Mouse (Mus musculus) cerebellum, adult 9-10 months (tissue): Measurements from ENCODE around the gene Ltbr.
"Not testable (repeated sequence)": the region's sequence is repeated elsewhere in the genome, so short reads cannot be mapped to it uniquely, and the experiment has no call there.

Experiments used
- DNase-seq: peaks from one replicate; pipeline ENCODE4 v3.0.0; 2022

The Ltbr gene

GRCm38 (mm10) chr6:125308921-125309320 lies 4.8 kb downstream of the Ltbr start:
- no peak for DNase-seq

DNA sequence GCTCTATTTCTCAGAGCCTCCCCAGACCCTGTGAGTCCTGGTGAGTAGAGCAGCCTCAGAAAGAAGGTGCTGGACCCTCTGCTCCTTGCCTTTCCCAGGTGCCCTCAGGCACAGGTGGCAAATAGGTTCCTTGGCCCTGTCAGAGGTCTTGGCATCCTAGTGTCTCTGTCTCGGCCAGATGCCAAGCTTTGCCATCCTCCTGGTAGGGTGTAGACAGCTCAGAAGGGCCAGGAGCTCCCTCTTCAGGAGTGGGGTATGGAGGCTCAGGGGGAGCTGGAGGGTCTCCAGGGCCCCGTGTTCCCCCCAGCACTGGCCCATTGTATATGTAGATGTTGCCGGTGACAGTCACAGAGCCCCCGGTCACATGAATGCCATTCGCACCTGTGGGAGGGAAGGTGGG lies 6.6 kb downstream of the Ltbr start:
- DNase-seq, result no peak

- DNase-seq, result no peak
Observed at GRCm38 (mm10) chr6:125305465-125305864, 8.2 kb downstream of the Ltbr start.

- DNase-seq, result not testable (repeated sequence)
Observed at GRCm38 (mm10) chr6:125304408-125304807, 9.3 kb downstream of the Ltbr start.

- DNase-seq, result no peak
Observed at GRCm38 (mm10) chr6:125303242-125303641, 10.4 kb downstream of the Ltbr start.

- DNase-seq, result no peak
Observed at GRCm38 (mm10) chr6:125302231-125302982, 11.3 kb downstream of the Ltbr start.

- no peak for DNase-seq
Observed at GRCm38 (mm10) chr6:125300982-125301381, 12.7 kb downstream of the Ltbr start.

DNA sequence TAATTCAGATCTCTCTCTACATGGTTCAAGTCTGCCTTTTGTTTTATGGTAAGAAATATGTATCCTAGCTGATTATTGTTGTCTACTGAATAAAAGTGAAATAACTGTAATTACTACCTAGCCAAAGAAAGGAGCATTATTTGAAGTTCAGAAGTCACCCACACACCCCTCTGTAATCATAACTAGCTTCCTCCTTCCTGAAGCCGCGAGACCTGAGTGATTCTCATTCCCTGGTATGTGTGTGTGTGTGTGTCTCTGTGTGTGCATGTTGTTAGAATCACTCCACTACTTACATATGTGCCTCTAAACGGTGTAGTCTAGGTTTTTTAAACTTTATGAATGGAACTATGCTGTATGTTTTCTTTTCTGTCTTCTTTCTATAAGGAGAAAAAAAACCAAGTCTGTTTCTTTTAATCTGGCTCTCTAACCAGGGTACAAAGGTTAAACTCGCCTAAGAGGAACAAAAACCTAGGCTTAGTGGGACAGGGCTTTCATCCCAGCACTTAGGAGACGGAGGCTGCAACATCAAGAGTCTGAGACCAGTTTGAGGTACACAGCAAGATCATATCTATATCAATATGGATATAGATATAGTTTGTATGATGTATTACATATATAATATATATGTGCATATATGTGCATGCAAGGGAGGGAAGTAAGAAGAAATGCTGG lies 16.4 kb downstream of the Ltbr start:
- no peak for DNase-seq

GRCm38 (mm10) chr6:125294049-125294448 lies 19.6 kb downstream of the Ltbr start:
- DNase-seq, result no peak

DNA sequence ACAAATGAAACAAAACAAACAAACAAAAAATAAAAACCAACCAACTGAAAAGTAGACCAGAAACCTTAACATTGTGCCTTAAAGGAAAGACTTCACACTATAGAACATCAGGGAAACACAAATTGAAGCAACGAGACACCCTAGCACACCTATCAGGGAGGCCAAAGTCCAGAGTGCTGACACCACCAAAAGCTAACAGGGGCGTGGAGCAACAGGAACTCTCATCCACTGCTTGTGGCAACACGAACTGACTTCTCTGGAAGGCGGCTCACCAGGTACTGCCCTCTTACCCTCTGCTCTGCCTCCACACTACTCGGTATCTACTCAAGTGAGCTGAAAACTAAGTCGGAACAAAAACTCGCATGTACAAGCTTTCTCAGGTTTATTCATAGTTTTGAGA lies 21.4 kb downstream of the Ltbr start:
- DNase-seq, result no peak

DNA sequence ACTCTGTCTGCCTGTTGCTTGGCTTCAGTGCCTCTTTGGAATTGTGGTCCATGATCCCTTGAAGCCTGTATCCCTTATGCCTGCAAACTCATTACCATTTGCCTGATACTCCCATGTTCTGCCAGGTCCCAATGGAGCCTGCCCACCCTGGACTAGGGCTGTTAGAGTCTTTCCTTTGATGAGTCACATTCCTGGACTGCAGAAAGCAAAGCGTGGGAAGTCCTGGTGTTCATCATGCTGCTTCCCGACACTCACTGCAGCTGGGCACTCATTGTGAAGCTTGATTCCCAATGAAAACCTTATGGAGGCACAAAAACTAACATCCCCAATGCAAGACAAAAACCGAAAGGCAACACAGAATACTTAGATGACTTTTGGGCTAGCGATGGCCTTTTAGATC lies 22.4 kb downstream of the Ltbr start:
- DNase-seq, result no peak

DNA sequence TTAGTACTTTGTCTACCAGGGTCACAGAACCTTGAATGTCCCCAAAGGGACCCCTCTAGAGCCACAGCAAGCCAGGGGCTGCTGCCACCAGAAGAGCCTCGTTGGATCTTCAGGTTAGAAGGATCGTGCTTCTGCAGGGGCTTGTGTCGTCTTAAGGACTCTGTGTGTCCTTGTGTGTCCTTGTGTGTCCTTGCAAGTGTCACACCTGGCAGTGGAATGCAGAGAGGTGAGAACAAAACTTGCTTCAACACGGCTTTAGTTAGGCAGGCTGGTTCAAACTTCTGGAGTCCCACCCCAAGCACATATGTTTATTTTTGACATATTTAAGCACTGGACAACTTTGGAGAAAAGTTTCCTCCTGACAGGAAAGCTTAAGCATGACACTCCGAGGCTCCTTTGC lies 25.0 kb downstream of the Ltbr start:
- no peak for DNase-seq

DNA sequence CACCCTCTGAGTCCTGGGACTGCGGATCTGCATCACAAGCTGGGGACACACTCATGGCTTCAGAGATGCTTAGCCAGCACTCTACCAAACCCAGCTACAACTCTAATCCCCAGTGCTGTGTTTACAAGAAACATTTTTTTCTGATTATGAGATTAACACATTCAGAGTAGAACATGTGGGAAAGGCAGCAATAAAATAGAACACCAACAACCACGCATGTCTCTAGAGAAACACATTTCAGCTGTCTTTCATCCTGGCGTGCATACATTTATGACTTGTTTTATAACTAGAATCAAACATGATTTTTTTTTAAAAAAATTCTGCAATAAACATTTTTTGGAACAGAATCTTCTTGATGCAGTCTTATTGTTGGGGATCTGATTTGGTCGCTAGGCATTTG lies 26.7 kb downstream of the Ltbr start:
- DNase-seq, result no peak

GRCm38 (mm10) chr6:125285890-125286289 lies 27.8 kb downstream of the Ltbr start, which contains the start of gene Tuba3a:
TSS of gene Tuba3a (minus strand) at chr6:125286042.
- DNase-seq, result no peak

DNA sequence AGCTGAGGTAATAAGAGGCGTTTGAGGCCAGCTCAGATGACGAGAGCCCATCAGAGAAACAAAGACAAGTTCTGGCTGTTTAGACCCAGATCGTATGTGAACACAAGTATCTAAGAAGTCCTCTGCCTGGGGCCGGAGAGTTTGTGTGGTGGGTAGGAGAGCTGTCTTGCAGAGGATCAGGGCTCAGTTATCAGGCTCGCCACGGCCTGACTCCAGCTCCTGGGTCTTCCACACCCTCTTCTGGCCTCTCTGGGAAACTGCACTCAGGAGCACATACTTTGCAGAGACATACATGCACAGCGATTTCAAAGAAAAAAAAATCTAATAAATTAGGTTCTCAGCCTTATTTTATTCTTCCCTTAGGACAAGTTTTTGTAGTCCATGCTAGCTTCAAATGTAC lies 28.9 kb downstream of the Ltbr start:
- DNase-seq, result no peak

DNA sequence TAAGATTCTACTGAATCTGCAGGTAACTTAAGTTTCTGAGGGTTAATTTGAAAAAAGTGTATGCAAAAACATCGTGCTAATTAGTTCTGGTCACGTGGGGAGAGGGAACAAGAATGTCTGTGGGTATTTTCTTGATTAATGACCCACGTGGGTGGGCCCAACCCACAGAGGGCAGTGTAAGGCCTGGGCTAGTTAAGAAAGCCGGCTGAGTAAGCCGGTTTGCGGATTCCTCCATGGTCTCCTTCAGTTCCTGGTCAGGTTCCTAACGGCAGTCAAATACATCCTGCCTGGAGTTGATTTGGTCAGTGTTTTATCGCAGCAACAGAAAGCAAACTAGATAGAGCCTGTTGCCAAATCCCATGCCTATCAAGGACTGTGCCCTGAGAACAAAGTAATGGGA lies 29.4 kb downstream of the Ltbr start:
- no peak for DNase-seq

DNA sequence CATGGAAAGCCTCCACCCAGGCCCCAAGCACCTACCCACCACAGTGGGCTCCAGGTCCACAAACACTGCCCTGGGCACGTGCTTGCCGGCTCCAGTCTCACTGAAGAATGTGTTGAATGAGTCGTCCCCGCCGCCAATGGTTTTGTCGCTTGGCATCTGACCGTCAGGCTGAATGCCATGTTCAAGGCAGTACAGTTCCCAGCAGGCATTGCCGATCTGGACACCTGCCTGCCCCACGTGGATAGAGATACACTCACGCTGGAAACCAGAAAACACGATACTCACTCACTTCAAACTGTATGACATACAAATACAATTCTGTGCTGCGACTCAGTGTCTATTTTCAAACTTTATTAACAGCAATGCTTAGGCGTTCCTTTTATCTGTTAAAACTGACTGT lies 31.0 kb downstream of the Ltbr start:
- not testable (repeated sequence) for DNase-seq

GRCm38 (mm10) chr6:125279729-125280128 lies 34.0 kb downstream of the Ltbr start:
- no peak for DNase-seq

- DNase-seq, result no peak
Observed at GRCm38 (mm10) chr6:125274841-125275563, 38.7 kb downstream of the Ltbr start.

GRCm38 (mm10) chr6:125272228-125272785 lies 41.4 kb downstream of the Ltbr start:
- DNase-seq, result no peak

GRCm38 (mm10) chr6:125271455-125272227 lies 42.0 kb downstream of the Ltbr start:
- peak; percentile 97 for DNase-seq

DNA sequence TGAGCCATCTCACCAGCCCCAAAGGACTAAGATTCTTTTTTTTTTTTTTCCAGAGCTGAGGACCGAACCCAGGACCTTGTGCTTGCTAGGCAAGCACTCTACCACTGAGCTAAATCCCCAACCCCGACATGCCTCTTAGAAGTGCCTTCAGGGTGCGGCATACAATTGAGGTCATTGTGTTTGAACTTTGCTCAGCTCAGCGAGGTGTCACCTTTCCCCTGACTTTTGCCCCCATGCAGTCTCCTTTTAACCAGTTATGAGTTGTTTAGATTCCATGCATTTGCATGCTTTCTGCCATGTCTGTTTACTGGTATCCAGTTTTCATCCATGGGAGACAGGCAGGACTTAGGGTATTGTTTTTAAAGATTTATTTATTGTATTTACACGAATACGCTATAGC lies 44.9 kb downstream of the Ltbr start:
- no peak for DNase-seq

DNA sequence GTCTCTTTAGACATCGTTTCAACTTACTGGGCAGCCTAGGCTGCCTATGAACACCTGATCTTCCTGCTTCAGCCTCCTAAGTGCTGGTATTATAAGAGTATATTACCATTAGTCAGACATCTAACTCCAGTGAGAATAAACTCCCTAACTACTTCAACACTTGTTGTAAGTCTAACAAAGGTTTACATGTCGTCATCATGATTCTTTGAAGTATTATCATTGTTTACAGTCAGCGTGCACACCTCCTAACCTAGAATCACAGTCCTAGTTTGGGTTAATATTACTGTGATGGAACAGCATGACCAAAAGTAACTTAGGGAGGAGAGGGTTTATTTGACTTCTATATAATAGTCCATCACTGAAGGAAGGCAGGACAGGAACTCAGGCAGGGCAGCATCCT lies 46.2 kb downstream of the Ltbr start:
- no peak for DNase-seq
